Mouse (Mus musculus): ENCODE results near the gene Dars2. TPM values are rescaled to one million over a fixed set of nuclear protein-coding genes. Genes with fewer than 3 reads are reported as not detected.

Dars2 gene
- total RNA-seq, 2 experiments from 2014 or later, result 18.2 to 23.1 TPM

Other genes starting within 250 kb of the Dars2 start
- gene Rc3h1, start 164.2 kb downstream of the Dars2 start, total RNA-seq (2015; ENCODE audit: low replicate concordance), result 38.6 and 40.7 TPM in 2 replicates
- gene Rc3h1, start 164.2 kb downstream of the Dars2 start, total RNA-seq (2017; ENCODE audit: low replicate concordance), result 30.3 and 48.9 TPM in 2 replicates
- gene Serpinc1, start 92.1 kb downstream of the Dars2 start, total RNA-seq (2015; ENCODE audit: low replicate concordance), result not detected in 2 replicates
- 0.51 and 0.98 TPM in 2 replicates for gene Serpinc1, start 92.1 kb downstream of the Dars2 start, total RNA-seq (2017; ENCODE audit: low replicate concordance)
- gene Zbtb37, start 35.8 kb downstream of the Dars2 start, total RNA-seq (2015; ENCODE audit: low replicate concordance), result 2.5 and 5.4 TPM in 2 replicates
- gene Zbtb37, start 35.8 kb downstream of the Dars2 start, total RNA-seq (2017; ENCODE audit: low replicate concordance), result 4.8 and 5.0 TPM in 2 replicates
- gene Cenpl, start 55 bp upstream of the Dars2 start, total RNA-seq (2015; ENCODE audit: low replicate concordance), result 163 and 208 TPM in 2 replicates
- 120 and 126 TPM in 2 replicates for gene Cenpl, start 55 bp upstream of the Dars2 start, total RNA-seq (2017; ENCODE audit: low replicate concordance)
- 12.6 and 25.6 TPM in 2 replicates for gene Klhl20, start 60.9 kb upstream of the Dars2 start, total RNA-seq (2015; ENCODE audit: low replicate concordance)
- 6.0 and 6.6 TPM in 2 replicates for gene Klhl20, start 60.9 kb upstream of the Dars2 start, total RNA-seq (2017; ENCODE audit: low replicate concordance)
- not detected in 2 replicates for gene Ankrd45, start 72.0 kb upstream of the Dars2 start, total RNA-seq (2015; ENCODE audit: low replicate concordance)
- not detected in 2 replicates for gene Ankrd45, start 72.0 kb upstream of the Dars2 start, total RNA-seq (2017; ENCODE audit: low replicate concordance)
- not detected in 2 replicates for gene Tex50, start 88.7 kb upstream of the Dars2 start, total RNA-seq (2015; ENCODE audit: low replicate concordance)
- gene Tex50, start 88.7 kb upstream of the Dars2 start, total RNA-seq (2017; ENCODE audit: low replicate concordance), result not detected in 2 replicates
- 50.3 and 52.6 TPM in 2 replicates for gene Prdx6, start 180.6 kb upstream of the Dars2 start, total RNA-seq (2015; ENCODE audit: low replicate concordance)
- 44.5 and 48.9 TPM in 2 replicates for gene Prdx6, start 180.6 kb upstream of the Dars2 start, total RNA-seq (2017; ENCODE audit: low replicate concordance)

All from erythroid progenitor cell, adult 5-6 weeks (primary cell).